Mouse (Mus musculus): Measurements from ENCODE around the gene Dgki.
A peak's percentile ranks its signal among the peaks of the same experiment; 100 is the strongest.
"Not testable (repeated sequence)": the region's sequence is repeated elsewhere in the genome, so short reads cannot be mapped to it uniquely, and the experiment has no call there.

Gene Dgki

GRCm38 (mm10) chr6:37150038-37150437, 149.9 kb downstream of the Dgki start:
- DNase-seq (ENCODE audit: low spot score in 2 of 2): no peak

- DNase-seq (ENCODE audit: low spot score in 2 of 2): no peak
These were observed 150.8 kb downstream of the Dgki start for GRCm38 (mm10) chr6:37149196-37149595.

- no peak for DNase-seq (ENCODE audit: low spot score in 2 of 2)
These were observed 152.5 kb downstream of the Dgki start for GRCm38 (mm10) chr6:37147431-37148022.

DNA sequence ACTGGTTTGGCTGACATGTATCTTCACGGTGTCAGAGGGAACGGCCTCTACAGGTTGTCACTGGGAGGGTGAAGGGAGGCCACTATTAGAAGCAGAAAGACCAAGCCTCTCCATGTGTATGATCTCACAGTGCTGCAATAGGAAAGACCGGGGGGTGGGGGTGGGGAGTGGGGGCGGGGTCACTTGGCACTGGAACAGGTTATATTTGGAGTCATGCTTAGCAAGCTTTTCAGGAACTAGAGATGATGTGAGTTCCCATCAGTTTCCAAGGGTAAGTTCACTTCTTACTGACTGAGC, 156.2 kb downstream of the Dgki start:
- DNase-seq (ENCODE audit: low spot score in 2 of 2): no peak

DNA sequence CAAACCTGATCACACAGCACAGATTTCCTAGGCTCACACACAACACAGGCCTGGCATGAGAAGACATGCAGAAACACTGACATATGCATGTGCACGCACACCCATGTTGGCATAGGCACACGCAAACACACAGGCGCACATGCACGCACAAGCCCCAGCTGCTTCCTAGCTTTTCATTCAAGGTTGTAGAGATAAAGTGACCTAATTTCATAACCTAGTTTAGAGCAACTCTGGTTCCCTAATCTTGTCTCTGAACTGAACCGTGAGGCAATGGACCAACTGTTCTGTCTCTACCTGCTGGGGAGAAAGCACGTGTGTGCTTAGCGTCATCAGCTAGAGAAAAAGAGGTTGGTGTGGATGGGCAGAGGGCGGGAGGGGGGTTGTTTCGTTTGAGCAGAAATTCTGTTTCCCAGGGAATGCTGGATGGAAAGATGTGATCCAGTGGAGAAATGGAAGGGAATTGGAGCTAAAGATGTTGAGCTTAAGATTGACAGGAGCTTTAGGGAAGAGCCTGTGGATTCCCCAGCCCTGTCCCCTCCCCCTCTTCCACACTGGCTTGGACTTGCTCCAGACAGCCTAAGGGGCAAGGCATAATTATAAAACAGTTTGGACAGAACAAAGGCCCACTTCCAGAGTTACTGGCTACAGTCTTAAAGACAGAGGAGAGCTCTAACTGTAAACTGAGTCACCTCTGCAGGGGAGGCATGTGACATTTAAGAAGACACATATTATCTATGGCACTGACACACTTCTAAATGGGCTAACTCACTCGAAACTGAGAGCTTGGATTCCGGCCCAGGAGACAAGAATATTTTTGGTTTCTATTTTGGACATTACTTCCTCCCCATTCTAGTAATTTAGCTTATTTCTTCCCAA, 156.8 kb downstream of the Dgki start:
- DNase-seq (ENCODE audit: low spot score in 2 of 2): peak in 1 of 2 experiments; percentile 23

GRCm38 (mm10) chr6:37138816-37139215, 161.2 kb downstream of the Dgki start:
- DNase-seq (ENCODE audit: low spot score in 2 of 2): no peak

GRCm38 (mm10) chr6:37131257-37131656, 168.7 kb downstream of the Dgki start:
- DNase-seq (ENCODE audit: low spot score in 2 of 2): no peak

DNA sequence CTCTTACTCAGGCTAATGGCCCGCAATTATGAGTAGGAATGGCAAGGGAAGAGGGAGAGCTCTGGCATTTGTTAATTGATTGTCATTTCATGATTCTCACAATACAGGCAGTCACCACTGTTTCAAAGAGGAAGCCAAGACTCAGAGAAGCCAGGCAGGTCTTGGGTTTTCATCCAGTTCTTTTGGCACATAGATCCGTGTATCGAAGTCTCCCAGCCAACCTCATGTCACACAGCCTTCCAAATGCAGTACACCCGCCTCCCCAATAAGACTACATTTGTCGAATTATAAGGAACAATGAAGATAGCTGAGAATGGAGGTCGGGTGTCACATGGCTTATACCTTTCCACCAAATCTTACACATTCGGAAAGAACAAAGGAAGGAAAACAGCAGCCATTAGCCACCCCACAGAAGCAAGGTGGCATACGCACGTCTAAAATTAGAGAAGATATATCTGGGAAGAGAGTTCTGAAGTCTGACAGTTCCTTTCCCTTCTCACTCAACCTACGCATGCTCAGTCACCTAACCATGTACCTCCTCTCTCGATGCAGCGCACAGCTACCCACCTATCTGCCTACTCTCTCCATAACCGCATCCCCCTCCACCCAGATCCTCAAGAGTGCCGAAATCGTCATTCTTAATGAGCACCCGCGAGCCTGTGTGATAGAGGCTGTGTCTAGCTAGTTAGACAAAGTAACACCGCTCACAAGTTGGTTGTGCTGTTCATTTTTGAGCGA, 179.4 kb downstream of the Dgki start:
- DNase-seq (ENCODE audit: low spot score in 2 of 2): no peak

GRCm38 (mm10) chr6:37119205-37119604, 180.8 kb downstream of the Dgki start:
- no peak for DNase-seq (ENCODE audit: low spot score in 2 of 2)

- DNase-seq (ENCODE audit: low spot score in 2 of 2): no peak
These were observed 186.9 kb downstream of the Dgki start for GRCm38 (mm10) chr6:37113048-37113447.

DNA sequence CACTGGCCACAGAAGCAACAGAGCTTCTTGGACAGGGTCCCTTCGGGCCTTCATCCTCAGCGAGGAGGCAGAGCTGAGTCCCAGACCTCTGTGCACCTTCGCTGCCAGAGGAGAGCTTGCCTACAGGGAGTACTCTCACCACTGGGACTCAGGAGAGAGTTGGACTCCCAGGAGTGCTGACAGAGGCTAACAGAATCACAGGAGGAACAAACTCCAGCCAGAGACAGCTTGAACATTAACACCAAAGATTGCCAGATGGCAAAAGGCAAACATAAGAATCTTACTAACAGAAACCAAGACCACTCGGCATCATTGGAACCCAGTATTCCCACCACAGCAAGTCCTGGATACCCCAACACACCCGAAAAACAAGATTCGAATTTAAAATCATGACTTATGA, 193.7 kb downstream of the Dgki start:
- not testable (repeated sequence) for DNase-seq (ENCODE audit: low spot score in 2 of 2)

GRCm38 (mm10) chr6:37100413-37100812, 199.6 kb downstream of the Dgki start:
- no peak for DNase-seq (ENCODE audit: low spot score in 2 of 2)

DNA sequence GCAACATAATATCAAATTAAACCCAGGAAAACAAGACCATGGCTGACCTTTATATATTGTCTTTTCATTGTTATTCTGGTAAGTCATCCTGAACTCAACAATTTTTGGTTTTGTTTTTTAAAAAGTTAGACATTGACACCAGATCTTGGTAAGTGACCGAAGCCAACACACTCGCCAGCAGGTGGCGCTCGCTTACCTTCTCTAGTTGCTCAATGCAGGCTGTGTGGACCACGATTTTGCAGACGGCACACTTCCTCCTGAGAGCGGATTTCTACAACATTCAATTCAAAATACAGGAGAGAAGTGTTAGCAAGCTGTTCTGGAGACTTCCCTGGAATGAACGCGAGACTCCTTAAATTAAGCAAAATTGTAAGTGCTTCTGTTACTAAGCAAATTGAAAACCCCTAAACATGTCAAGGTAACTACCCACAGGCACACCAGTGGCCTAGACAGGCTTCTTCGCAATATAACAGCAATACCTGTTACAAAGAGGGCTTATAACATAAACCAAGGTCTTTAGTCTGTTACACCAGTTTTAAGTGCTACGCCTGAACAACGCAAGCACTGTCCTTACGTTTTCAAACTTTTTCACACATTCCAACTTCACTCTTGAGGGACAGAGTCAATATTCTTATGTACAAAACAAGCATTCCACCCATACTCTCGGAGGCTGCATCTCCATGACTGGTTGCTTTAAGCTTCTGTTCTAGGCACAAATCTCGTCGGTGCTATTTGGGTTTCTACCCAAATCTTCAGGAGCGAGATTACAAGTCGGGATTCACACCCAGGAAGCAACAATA, 202.4 kb downstream of the Dgki start:
- DNase-seq (ENCODE audit: low spot score in 2 of 2): peak; percentile 79 to 85

DNA sequence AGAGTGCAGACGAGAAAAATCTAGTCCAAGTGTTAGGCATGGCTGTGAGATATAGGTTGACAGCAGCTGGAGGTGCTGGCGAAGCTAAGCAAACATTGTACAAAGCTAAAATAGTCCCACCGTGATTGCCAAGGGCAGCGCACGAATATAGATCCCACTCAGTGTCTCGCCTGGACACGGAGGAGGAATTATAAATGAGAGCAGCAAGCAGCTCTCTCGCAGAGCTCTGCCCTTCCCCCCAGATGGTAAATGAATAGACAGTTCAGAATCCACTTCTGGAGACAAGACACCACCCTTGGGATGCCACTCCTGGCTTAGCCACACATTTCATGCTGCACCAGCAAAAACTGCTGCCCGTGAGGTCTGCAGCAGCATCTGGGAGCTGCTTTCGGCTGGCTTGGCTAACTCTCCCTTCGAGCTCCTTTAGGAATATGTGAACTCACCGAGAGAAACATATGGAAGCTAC, 203.1 kb downstream of the Dgki start:
- DNase-seq (ENCODE audit: low spot score in 2 of 2): no peak

DNA sequence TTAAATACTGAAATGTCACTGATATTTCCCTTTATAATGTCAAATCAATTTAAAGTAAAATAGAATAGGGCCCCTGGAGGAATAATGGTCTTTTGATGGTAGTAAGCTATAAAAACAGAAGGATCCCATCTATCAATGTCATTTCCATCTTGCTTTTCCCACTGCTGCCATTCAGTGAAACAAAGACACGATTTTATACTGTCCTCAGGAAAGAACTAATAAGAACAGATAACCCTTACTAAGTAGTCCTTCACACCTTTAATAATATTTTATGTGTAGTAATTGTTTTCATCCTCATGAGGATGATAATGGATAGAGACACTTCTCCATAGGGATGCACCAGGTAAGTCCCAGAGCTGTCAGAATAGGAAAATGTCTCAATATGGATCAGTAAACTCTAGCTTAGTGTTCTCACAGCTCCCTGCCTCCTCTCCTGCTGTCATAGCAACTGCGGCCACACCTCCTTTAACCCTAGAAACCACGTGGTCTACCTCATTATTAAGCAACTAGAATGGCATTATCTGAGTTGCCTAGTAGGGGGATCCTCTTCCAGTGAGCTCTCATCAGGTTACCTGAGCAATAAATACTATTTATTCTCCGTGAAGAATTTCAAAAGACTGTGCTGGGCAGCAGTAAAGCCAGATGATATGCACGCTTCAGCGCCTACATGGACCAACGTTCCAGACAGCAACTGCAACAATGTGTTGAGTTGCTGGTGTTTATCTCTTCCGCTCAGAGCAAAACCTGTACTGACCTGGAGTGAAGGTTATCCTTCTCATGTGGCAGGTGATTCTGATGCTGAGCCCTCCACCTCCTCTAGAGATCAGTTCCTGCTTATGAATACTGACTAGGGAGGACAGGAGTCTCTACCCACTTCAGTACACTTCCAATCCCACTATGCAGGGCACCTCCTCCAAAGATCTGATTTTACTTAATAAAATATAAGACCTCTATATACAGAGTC, 210.6 kb downstream of the Dgki start:
- no peak for DNase-seq (ENCODE audit: low spot score in 2 of 2)

DNA sequence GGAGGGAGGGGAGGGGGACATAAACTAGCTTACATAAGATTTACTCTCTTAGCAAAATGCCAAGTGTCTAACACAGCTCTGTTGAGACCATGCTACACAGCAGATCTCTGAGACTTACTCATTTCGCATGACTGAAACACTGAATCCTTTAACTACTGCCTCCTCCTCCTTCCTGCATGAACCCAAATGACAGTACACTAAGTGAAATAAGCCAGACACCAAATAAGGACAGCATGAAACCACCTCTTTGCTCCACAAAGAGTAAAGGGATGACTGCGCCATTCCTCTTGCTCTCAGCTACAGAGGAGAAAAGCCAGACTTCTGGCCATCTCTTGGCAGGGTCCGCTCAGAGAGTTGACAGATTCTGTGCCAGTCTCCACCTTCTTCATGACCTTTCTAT, 217.0 kb downstream of the Dgki start:
- no peak for DNase-seq (ENCODE audit: low spot score in 2 of 2)

- no peak for DNase-seq (ENCODE audit: low spot score in 2 of 2)
These were observed 227.5 kb downstream of the Dgki start for GRCm38 (mm10) chr6:37072401-37073016.

GRCm38 (mm10) chr6:37069836-37070600, 230.0 kb downstream of the Dgki start:
- DNase-seq (ENCODE audit: low spot score in 2 of 2): no peak

- no peak for DNase-seq (ENCODE audit: low spot score in 2 of 2)
These were observed 231.2 kb downstream of the Dgki start for GRCm38 (mm10) chr6:37068737-37069136.

All from frontal cortex, postnatal 25 days (tissue).